22 mouse cellular contexts compared by ENCODE assay signal in the genomic region with DNA sequence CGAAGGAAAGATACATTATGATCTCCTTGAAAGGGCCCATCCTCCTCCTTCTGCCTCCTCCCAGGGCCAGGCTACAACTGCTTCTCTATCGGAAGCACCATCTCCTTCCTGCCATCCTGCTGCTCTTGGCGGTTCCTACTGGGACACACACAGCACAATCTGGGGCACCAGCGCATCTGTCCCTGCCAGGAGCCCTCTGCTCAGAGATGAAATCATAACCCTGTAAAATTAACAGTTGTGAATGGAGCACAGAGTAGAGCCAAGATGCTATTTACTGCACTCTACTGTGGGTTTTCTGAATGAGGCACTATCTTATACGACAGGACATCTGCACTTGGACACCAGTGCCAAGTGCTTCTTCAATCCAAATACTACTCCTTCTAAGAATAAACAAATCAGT. TPM values are rescaled to one million over a fixed set of nuclear protein-coding genes. Genes with fewer than 3 reads are reported as not detected.
DNase-seq lines count a peak whose midpoint lies in the region; ATAC-seq and TF ChIP-seq lines count a peak whose summit lies in the region.
"Had no signal": no experiment of that assay in that cellular context is flagged by ENCODE, and none has a peak within 500 bp of the region (broad histone marks: within the 10 kb centered on the region; RNA-seq: fewer than 3 reads in every experiment).

No protein-coding gene starts in this region.

- H3K9ac ChIP-seq in forebrain, embryonic 15.5 days (replicated peaks): no peak overlapping the region
- no peak overlapping the region for H3K9ac ChIP-seq in forebrain, embryonic 16.5 days (replicated peaks; ENCODE audit: low read depth, low read length)
- H3K9ac ChIP-seq: embryonic facial prominence, embryonic 12.5 days; intestine, embryonic 15.5 days; limb, embryonic 13.5 days; liver, embryonic 15.5 days had no signal

- intact Hi-C loops in gastrocnemius, adult 2 months (cut with DNase I): no loop called here

- no peak for DNase-seq in forebrain, embryonic 10.5 days (ENCODE audit: extremely low spot score, low spot score)
- DNase-seq in layer of hippocampus, postnatal 36 days: peak; percentile 17 to 24
- no peak for DNase-seq in layer of hippocampus, adult 8-10 months (ENCODE audit: low spot score in 2 of 2)
- DNase-seq in cerebellum, adult 18-20 months: peak; percentile 69 to 73
- no peak for DNase-seq in MN1 (ENCODE audit: low spot score)
- DNase-seq in gastrocnemius, adult 2 months: no peak
- DNase-seq: gastrocnemius, postnatal 14 days; heart, postnatal 14 days; kidney, postnatal 10 days; lung, postnatal 14 days; right cerebral cortex, postnatal 25 days had no signal

- H3K4me3 ChIP-seq in forebrain, embryonic 15.5 days: no peak overlapping the region
- no peak overlapping the region for H3K4me3 ChIP-seq in forebrain, embryonic 10.5 days
- H3K4me3 ChIP-seq in forebrain, embryonic 16.5 days (replicated peaks; ENCODE audit: low read length): no peak overlapping the region
- no peak overlapping the region for H3K4me3 ChIP-seq in gastrocnemius, adult 2 months
- H3K4me3 ChIP-seq: embryonic facial prominence, embryonic 12.5 days; heart, embryonic 10.5 days; intestine, embryonic 15.5 days; left cerebral cortex, adult 2 months; limb, embryonic 13.5 days; liver, embryonic 15.5 days; midbrain, embryonic 10.5 days had no signal

- no peak for TF ChIP-seq CTCF in gastrocnemius, adult 2 months (IDR thresholded peaks at IDR 0.05)

- no peaks in the 10 kb centered on the region for H3K9me3 ChIP-seq in forebrain, embryonic 15.5 days
- no peaks in the 10 kb centered on the region for H3K9me3 ChIP-seq in forebrain, embryonic 10.5 days
- no peaks in the 10 kb centered on the region for H3K9me3 ChIP-seq in forebrain, embryonic 16.5 days (ENCODE audit: control insufficient read depth, low read length)
- H3K9me3 ChIP-seq: embryonic facial prominence, embryonic 12.5 days; heart, embryonic 10.5 days; intestine, embryonic 15.5 days; limb, embryonic 13.5 days; liver, embryonic 15.5 days; midbrain, embryonic 10.5 days had no signal

- peaks cover 5% of the 10 kb centered on the region; the same call in 1 of the 2 replicates for H3K4me1 ChIP-seq in forebrain, embryonic 15.5 days
- no peaks in the 10 kb centered on the region for H3K4me1 ChIP-seq in forebrain, embryonic 10.5 days
- H3K4me1 ChIP-seq in forebrain, embryonic 16.5 days (replicated peaks; ENCODE audit: control insufficient read depth, insufficient read depth, low read length): peaks cover 3% of the 10 kb centered on the region; the same call in 1 of the 2 replicates
- H3K4me1 ChIP-seq: embryonic facial prominence, embryonic 12.5 days; heart, embryonic 10.5 days; intestine, embryonic 15.5 days; limb, embryonic 13.5 days; liver, embryonic 15.5 days had no signal

- H3K4me2 ChIP-seq in forebrain, embryonic 15.5 days (replicated peaks): no peak overlapping the region
- H3K4me2 ChIP-seq in forebrain, embryonic 16.5 days (ENCODE audit: low read length): no peak overlapping the region
- H3K4me2 ChIP-seq: embryonic facial prominence, embryonic 12.5 days; intestine, embryonic 15.5 days; limb, embryonic 13.5 days; liver, embryonic 15.5 days had no signal

- H3K27ac ChIP-seq in forebrain, embryonic 15.5 days (replicated peaks): 0 out of 2 replicates have a peak overlapping the region, but pooled peaks have one; percentile 3
- H3K27ac ChIP-seq in forebrain, embryonic 10.5 days: no peak overlapping the region
- H3K27ac ChIP-seq in forebrain, embryonic 16.5 days (ENCODE audit: low read length): no peak overlapping the region
- no peak overlapping the region for H3K27ac ChIP-seq in gastrocnemius, adult 2 months
- H3K27ac ChIP-seq: embryonic facial prominence, embryonic 12.5 days; heart, embryonic 10.5 days; intestine, embryonic 15.5 days; left cerebral cortex, adult 2 months; limb, embryonic 13.5 days; liver, embryonic 15.5 days; midbrain, embryonic 10.5 days had no signal

- peak; percentile 24 for ATAC-seq in forebrain, embryonic 15.5 days (replicated peaks)
- ATAC-seq in forebrain, embryonic 16.5 days: peak; percentile 33; the same call in 1 of the 2 replicates
- ATAC-seq: intestine, embryonic 15.5 days had no signal

- WGBS in forebrain, embryonic 15.5 days: 67% methylated on average over 5 of the region's 5 CpGs
- WGBS in forebrain, embryonic 10.5 days: 92% methylated on average over 5 of the region's 5 CpGs
- WGBS in forebrain, embryonic 16.5 days: 60% methylated on average over 5 of the region's 5 CpGs

- no peaks in the 10 kb centered on the region; the same call in 1 of the 2 replicates for H3K36me3 ChIP-seq in forebrain, embryonic 15.5 days
- H3K36me3 ChIP-seq in forebrain, embryonic 10.5 days (replicated peaks): no peaks in the 10 kb centered on the region
- no peaks in the 10 kb centered on the region for H3K36me3 ChIP-seq in forebrain, embryonic 16.5 days (ENCODE audit: control insufficient read depth, insufficient read depth)
- H3K36me3 ChIP-seq: intestine, embryonic 15.5 days; limb, embryonic 13.5 days; liver, embryonic 15.5 days; midbrain, embryonic 10.5 days had no signal

- no peaks in the 10 kb centered on the region for H3K27me3 ChIP-seq in forebrain, embryonic 15.5 days
- H3K27me3 ChIP-seq in forebrain, embryonic 10.5 days (ENCODE audit: poor library complexity, severe bottlenecking): no peaks in the 10 kb centered on the region
- H3K27me3 ChIP-seq in forebrain, embryonic 16.5 days (replicated peaks; ENCODE audit: control insufficient read depth, insufficient read depth, low read length): no peaks in the 10 kb centered on the region
- H3K27me3 ChIP-seq: embryonic facial prominence, embryonic 12.5 days; intestine, embryonic 15.5 days; limb, embryonic 13.5 days; liver, embryonic 15.5 days had no signal

RNA-seq across cellular contexts. Expression of gene Gap43, which starts 46.0 kb away (rescaled TPM):
- polyA plus RNA-seq in forebrain, embryonic 15.5 days (2015; fragmentation: Nextera tagmentation; extraction: Ambion mirVana): 699 and 719 TPM in 2 replicates
- polyA plus RNA-seq in forebrain, embryonic 10.5 days (2016; fragmentation: Nextera tagmentation; extraction: Ambion mirVana): 34.5 and 39.4 TPM in 2 replicates
- 100 to 1,000 TPM; 185 to 211 TPM for total RNA-seq in layer of hippocampus, postnatal 36 days (2021)
- total RNA-seq in layer of hippocampus, adult 8-10 months (2022): 100 to 1,000 TPM; 176 to 210 (median 200) TPM
- 719 and 966 TPM in 2 replicates for polyA plus RNA-seq in forebrain, embryonic 16.5 days (2015; fragmentation: Nextera tagmentation; extraction: Ambion mirVana)
- under 1 TPM in 1 of 2 experiments, not detected in 1; 0.47 TPM for total RNA-seq in gastrocnemius, adult 2 months (2021)
- total RNA-seq: common myeloid progenitor, adult 5-6 weeks; neutrophil, adult 5-6 weeks had no signal

Comparison
In these comparisons a context has a peak if more than half of its experiments do, and no peak if none do; other contexts are left out.
1. DNase-seq: peak in layer of hippocampus, postnatal 36 days (2 of 2) and cerebellum, adult 18-20 months (2 of 2); none in forebrain, embryonic 10.5 days (single experiment), layer of hippocampus, adult 8-10 months (0 of 2), MN1 (single experiment) and gastrocnemius, adult 2 months (single experiment).
2. RNA of gene Gap43, which starts 46.0 kb away (total RNA-seq): 185 to 211 TPM in layer of hippocampus, postnatal 36 days and 176 to 210 TPM in layer of hippocampus, adult 8-10 months; 0.47 TPM in gastrocnemius, adult 2 months; every median in the first group is over 100 times any median in the second.